Mouse (Mus musculus) thymus, postnatal 25 days (tissue): Measurements from ENCODE around the gene Fnbp1.
A peak's percentile ranks its signal among the peaks of the same experiment; 100 is the strongest.

Source experiments
- DNase-seq: peaks from one replicate; pipeline ENCODE4 v3.0.0; 2022

Gene Fnbp1

DNA sequence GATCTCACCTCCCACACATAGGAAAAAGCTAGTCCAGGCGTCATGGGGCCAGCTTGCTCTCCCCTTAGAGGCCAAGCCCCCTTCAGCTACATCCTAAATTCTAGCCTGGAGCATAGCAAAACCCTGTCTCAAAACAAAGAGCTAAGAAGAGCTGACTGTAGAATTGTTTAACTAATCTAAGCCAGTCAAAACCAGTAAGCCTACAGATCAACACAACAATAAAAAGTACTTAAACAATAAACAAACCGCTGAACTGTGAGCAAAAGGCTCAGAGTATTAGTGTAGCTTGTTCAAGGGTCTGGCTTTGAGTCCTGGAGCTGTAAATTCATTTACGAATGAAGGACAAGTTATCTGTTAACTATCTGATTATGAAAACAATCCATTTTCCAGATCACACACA is 50.6 kb downstream of the Fnbp1 start:
- DNase-seq, result no peak

DNA sequence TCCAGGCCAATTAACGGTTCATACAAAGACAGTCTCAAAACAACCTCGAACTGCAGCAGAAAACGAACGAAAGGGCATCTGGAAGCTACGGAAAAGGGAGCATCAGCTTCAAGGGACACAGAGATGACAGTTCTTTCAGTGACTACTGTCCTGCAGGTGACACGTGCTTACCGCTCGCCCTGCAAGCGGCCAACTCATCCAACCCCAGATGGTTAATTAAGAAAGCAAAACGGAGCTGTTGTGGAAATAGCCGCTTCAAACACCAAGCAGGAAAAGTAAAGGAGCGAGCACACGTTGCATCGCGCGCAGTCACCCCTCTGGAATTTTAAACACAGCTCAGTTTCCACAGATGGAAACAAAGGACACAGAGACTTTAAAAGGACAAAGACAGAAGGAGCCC is 52.2 kb downstream of the Fnbp1 start:
- no peak for DNase-seq

DNA sequence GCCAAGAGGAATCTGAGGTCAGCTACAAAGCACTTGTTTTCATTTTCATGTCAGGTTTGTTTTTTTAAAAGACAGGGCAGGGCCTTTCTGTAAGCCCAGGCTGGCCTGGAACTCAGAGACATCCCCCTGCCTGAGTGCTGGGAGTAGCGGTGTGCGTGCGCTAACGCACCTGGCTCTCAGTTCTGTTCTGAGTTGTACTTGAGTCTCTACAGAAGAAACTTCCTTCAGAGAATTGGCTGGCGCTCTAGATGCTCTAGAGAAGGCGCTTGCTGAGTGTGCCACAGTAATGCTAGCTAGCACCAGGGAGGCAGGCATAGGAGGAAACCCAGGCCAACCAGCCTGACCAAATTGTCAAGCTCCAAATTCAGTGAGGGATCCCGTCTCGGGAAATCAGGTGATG is 52.9 kb downstream of the Fnbp1 start:
- peak; percentile 47 for DNase-seq

DNA sequence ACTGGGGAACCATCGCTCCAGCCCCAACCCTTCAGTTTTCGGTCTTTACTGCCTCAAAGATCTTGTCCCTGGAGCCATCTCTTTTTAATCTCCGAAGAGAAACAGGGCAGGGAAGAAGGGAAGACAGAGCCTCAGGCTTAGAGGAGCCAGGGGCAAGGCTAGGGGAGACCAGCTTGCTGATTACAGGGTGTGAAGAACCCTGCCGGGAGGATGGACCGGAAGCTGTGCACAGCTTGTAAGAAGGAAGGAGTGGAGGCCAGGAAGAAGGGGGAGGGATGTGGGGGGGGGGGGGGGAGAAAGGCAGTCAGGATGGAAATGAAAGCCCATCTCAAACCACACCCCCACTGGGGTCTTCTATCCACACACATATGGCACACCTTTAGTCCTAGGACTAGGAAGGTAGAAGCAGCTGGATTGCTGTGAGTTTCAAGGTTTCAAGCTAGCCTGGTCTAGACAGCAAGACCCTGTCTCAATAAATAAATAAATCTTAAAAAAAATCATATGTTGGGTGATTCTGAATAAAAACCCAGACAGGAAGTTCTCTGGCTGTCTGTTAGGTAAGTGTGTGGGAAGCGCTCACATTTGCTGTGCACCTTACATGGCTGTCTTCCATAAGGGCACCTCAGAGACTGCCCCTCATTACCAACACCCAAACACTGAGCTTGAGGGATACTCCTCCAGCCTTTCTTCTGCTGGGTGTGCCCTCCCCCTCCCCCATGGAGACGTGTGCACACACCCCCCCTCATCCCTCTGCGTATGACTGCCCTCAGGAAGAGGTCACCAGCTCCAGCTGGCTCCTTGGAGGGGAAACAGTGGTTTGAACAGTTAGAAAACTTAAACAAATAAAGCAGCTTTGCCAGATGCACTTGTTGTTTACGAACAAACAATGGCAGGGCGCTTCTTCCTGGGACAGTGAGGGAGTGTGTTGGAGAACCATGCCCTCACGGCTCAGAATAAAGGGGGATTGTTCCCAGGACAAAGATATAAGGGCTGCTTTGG is 53.8 kb downstream of the Fnbp1 start:
- DNase-seq, result peak; percentile 40

DNA sequence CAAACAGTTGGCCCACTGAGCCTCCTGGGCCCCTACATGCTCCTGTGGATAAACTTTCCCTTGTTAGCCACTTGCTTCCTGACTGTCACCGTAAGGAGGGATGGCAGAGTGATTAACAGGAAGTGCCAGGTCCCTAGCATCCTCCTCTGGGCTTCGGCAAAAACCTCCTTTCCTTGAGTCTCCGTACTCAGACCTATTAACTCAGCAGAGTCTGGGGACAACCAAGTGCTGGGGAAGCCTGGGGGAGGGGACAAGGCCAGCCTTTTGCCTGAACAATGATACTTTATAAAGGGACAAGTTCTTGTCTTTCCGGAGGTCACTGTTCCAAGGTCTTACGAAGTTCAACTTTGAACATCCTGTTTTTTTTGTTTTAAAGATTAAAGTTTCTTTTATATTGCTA is 54.7 kb downstream of the Fnbp1 start:
- DNase-seq, result no peak

DNA sequence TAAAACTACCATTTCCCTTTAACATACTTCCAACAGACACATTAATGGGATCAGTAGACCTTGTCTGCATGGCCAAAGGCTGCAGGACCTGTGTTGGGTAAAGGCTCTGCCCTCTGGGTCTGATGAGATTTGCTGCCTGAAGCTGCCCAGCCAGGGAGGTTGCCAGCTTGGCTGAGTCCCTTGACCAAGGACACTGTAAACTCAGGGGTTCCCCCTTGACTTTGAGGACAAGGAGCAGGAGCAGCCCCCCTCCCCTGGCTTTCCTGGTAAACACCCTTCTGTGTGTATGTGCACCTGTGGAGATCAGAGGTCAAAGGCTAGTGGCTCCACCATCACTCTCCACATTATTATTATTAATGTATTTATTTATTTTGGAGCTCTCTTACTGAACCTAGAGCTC is 55.3 kb downstream of the Fnbp1 start:
- no peak for DNase-seq

DNA sequence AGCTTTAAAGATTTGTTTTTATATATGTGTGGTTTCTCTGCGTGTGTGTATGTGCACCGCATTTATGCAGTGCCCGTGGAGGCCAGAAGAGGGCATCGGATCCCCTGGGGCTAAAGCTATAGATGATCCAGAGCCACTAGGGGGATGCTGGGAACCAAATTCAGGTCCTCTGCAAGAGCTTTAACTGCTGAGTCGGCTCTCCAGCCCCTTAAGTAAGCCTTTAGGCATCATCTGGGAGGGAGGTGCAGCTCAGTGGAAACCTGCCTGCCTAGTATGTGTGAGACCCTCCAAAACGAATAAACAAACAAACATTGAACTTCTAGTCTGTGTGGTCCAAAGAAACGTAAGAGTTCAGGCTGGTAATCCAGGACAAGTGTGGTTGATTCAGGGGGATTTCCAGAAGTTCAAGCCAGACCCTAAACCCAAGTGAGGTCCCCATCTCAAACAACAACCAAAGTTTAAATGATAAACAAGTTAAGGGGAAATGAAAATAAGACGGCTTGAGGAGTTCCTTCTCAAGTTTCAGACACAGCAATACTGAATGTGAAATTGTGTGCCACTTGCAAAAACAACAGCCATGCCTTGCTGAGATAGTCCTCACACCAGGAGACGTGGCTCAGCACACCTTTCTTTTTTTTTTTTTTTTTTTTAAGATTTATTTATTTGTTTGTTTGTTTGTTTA is 57.5 kb downstream of the Fnbp1 start:
- no peak for DNase-seq

DNA sequence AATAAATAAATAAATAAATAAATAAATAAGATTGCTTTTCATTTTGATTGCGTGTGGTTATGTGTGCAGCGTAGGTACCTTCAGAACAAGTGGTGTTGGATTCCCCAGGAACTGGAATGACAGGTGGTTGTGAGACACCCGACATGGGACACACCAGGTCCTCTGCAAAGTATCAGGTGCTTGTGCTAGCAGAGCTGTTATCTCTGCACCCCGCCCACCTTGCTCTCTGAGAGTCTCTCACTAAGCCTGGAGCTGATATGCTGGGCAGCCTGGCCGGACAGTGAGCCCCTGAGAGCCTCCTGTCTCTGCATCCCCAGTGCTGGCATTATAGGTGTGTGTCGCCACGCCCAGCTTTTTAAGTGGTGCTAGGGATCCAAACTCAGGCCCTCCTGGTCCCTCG is 58.4 kb downstream of the Fnbp1 start:
- DNase-seq, result no peak

DNA sequence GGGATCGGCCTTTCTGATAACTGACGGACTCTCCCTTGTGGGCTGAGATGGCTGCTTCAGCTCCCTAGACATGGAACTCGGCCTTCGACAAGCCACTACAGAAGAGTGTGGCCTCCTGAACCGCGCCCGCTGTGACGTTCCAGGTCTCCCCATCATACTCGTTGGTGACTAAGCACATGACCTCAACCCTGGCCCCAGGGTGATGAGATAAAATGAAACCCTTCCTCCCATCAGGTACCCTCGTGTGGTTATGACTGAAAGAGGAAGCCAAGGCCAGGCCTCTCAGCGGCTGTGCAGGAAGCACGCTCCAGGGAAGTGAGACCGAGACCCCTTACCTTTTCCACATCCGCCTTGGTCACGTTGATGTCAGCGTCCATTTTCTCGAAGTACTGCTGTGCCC is 59.2 kb downstream of the Fnbp1 start:
- peak; percentile 29 for DNase-seq

DNA sequence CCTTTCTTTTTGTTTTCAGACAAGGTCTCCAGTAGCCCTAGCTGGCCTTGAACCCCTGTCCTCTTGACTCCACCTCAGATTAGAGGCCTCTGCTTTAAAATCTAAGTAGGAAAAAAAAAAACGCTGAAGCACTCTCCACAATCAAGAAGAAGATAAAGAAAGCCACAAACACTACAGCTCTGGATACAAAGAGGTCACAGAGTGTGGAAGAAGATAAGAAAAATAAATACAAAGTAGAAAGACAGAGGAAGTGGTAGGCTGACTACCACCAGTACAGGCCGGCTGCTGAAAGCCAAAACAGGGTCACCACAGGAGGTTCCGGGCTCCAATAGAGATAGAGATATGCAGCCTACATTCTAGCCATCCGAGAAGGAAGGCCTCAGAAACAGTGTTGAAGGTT is 60.5 kb downstream of the Fnbp1 start:
- no peak for DNase-seq

DNA sequence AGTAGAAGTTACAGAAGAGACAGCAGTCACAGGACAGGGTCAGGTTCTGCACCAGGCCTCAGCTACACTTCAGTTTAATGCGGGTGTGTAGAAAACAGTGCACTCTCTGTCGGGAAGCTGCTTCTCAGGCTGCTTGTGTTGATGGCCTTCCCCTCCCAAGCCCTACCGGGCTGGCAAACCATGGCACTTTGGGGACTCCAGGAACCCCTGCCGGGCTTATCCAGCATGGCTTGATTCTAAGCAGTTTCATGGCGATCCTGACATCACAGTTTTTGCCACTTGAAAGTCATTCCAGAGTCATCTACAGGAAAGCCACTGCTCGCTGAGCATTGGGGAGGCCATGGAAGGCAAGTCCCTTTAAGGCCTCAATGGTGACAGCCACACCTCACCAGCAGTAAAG is 62.7 kb downstream of the Fnbp1 start:
- no peak for DNase-seq

DNA sequence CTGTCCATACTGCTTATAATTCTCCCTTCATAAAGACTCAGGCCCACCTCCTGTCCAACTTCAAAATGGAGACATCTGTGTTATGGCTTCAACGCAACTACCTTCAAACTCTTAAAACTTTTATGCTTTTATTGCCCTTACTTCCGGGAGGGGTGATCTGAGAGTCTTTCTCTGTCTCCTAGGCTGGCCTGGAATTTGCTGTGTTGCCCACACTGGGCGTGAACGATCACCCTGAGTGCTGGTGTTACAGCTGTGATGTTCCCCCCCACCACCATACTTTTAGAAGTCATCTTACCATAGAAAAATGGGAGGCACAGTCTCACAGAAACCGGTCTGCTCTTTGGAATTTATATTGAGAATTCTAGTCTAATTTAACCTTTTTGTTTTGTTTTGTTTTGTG is 64.2 kb downstream of the Fnbp1 start:
- no peak for DNase-seq

DNA sequence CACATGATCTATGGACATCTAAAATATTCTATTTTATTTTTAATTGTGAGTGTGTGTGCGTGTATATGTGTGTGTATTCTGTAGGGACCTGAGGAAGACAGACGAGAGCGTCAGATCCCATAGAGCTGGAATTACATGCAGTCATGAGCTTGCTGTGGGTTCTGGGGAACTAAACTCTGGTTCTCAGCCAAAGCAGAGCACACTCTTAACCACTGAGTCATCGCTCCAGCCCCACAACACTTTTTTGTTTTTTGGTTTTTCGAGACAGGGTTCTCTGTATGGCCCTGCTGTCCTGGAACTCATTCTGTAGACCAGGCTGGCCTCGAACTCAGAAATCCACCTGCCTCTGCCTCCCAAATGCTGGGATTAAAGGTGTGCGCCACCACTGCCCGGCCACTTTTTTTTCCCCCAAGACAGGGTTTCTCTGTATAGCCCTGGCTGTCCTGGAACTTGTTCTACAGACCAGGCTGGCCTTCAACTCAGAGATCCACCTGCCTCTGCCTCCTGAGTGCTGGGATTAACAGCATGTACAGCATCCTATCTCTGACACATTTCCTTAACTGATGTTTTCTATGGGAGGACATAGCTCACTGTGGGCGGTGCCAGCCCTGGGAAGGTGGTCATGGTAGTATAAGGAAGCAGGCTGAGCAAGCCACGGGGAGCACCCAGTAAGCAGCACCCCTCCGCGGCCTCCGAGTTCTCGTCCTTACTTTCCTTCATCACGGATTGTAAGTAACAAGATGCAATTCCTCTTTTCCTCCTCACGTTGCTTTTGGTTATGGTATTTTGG is 65.3 kb downstream of the Fnbp1 start:
- no peak for DNase-seq

DNA sequence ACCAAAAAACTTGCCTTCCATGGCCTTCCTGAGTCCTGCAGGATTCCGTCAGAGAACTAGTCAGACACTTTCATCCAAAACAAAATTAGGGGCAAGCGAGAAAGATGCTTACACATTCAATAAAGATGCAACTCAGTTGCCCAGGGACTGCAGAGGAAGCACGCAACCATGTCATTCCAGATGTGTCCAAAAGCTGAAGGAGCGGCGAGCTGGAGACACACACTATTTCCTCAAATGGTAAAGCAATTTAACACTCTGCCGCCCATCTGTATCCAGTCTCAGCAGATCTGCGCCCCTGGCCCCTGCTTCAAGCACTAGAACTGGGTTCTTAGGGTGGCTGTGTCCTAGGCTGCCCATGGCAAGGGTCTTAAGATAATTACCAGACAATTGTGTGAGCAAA is 66.0 kb downstream of the Fnbp1 start:
- DNase-seq, result no peak

DNA sequence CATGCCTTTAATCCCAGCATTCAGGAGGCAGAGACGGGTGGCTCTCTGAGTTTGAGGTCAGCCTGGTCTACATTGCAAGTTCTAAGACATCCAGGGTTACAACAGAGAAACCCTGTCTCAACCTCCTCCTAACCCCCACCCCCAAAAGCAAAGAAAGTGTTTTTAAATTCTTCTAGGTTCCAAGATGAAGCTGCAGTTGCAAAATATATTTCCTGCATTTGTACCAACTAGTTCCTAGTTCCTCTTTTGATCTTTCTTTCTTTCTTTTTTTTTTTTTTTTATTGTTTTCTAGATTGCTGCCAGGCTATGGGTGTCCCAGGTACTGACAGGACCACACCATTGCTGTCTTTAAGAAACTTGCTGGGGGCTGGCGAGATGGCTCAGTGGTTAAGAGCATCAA is 66.6 kb downstream of the Fnbp1 start:
- DNase-seq, result no peak

DNA sequence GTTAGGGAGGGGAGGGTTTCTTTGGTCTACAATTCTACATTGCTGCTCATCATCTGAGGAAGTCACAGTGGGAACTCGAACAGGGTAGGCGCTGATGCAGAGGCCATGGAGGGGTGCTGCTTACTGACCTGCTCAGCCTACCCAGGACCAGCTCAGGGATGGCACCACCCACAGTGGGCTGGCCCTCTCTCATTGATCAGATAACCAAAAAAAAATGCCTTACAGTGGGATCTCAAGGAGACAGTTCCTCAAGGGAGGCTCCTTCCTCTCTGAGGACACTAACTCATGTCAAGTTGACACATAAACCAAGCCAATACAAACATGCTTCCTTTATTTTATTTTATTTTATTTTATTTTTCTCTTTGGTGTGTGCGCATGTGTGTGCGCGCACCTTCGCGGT is 72.3 kb downstream of the Fnbp1 start:
- DNase-seq, result no peak

DNA sequence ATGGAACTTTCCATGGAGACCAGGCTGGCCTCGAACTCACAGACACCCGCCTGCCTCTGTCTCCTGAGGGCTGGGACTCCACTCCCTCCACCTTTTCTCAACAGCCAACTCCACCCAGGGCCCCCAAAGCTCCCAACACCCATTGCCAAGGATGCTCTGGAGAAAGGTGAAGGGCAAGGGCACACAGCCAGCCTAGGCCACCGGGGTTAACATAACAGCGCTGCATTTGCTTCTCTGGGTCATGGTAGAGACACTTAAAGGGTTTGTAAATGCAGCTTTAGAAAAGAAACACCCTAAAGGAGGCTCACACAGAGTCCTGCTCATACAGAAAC is 72.7 kb downstream of the Fnbp1 start:
- no peak for DNase-seq

DNA sequence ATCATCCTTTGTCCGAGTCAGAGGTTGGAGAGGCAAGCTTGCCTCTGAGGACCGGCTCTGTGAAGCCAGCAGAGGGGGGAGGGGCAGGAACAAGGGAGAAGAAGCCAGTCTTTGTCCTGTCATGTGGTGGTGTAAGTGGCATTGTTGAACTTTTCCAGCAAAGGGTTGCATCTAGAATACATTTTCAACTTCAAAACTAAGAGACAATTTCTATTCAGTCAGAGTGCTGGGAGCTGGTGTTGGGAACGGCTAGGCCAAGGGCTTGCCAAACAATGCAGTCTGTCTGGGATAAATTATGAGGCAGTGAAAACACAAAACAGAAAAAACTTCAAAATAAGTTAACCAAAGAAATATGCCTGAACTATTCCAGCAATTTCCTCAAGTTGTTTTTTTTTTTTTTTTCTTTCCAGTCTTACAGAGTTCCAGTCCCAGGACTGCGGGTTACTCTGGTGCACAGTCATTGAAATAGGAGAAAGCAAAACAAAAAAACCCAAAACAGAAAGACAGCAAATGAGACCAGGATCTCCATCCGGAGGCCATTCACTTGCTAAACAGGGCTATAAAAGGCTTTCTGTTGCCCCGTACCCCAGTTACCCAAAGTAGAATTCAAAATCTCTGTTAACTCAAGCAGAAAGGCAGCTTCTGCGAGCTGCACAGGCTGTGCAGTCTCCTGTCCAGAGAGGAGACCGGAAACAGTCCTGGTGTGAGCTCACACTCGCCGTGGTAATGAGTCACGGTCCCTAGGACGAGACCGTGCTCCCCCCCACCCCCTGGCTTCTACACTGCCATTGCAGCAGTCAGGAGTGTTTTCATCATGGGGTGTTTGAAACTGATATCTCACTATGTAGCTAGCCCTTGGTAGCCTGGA is 73.3 kb downstream of the Fnbp1 start:
- no peak for DNase-seq

DNA sequence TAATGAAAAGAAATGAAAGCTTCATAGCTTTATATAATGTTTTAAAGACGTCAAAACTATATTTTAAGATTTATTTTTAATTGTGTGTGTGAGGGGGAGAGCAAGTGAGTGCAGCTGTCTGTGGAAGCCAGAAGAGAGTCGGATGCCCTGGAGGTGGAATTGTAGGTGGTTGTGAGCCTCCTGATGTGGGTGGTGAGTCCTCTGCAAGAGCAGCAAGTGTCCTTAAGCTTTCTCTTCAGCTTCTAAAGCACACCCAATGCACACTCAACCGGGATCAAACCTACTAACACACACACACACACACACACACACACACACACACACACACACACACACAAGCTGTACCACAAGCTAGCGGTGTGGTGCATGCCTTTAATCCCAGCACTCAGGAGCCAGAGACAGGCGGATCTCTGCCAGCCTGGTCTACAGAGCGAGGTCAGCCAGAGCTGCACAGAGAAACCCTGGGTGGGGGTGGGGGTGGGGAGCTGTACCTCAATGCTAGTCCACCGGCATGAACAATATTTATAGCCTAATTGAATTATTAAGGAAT is 74.0 kb downstream of the Fnbp1 start:
- no peak for DNase-seq

DNA sequence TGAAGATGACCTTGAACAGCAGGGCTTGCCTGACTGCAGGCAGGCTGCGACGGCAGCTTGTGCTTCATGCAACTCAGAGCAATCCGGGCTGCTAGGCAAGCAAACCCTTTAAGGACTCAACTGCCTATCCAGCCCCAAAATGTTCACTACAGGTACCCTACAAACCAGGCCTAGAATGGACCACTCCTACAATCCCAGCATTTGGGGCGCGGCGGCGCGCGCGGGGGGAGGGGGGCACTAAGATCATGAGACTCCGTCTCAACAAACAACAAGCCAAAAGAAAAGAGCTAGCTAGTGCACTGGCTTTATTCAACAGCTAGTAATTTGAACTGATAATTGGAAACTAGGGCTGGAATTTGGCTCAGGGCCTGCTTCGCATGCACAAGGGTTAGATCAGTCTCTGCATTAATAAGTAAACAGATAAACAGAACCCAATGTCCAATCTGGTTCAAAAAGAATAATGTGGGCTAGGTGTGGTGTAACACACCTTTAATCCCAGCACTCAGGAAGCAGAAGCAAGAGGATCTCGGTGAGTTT is 74.7 kb downstream of the Fnbp1 start:
- no peak for DNase-seq

DNA sequence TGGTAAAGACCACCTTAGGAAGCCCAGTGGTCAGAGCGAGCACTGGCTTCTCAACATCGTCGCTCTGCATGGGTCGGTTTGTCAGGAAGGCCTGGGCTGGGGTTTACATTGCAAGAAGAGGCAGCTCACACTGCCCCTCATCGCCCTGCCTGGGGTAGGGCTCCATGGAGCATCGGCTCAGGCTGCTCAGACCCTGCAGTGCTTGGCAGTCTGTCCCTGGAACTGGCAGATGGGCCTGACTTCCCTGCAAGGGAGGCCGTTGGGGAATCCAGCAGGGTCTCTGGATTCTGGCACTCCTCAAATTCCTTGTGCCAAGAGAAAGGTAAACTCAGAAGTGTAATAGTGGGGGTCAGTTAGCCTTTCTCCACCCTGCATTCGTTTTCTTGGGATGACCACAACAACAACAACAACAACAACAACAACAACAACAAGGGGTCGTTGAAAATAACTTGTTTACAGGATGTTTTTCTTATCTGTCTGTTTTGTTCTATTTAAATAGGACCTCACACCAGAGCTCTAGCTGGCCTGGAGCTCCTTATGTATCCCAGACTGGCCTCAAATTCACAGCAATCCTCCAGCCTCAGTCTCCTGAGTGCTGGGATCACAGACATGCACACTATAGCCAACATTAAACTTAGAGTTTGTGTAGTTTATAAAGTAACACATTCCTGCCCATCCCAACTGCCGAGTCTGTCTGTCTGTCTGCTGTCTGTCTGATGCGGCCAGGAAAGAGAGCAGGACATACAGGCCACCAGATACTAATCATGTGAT is 75.6 kb downstream of the Fnbp1 start:
- no peak for DNase-seq
